Mouse (Mus musculus): Measurements from ENCODE around the gene Rnf212b.

Rnf212b gene

DNA sequence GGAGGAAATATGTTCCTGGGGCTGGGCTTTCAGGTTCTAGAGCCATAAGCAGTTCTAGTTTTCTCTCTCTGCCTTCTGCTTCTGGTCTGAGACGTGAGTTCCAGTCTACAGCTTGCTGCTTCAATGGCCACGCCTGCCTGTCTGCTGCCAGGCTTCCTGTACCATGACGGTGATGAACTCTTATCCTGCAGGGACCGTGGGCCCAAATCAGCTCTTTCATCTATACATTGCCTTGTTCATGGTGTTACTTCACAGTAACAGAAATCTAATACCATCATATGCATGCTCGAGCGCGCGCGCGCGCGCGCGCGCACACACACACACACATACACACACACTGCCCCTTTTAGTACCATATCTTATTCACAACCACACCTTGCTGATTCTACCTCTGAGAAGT, 17.2 kb upstream of the Rnf212b start:
- no peak for DNase-seq (ENCODE audit: low read depth)

- DNase-seq (ENCODE audit: low read depth): no peak
These were observed 14.3 kb upstream of the Rnf212b start for GRCm38 (mm10) chr14:54799686-54800085.

DNA sequence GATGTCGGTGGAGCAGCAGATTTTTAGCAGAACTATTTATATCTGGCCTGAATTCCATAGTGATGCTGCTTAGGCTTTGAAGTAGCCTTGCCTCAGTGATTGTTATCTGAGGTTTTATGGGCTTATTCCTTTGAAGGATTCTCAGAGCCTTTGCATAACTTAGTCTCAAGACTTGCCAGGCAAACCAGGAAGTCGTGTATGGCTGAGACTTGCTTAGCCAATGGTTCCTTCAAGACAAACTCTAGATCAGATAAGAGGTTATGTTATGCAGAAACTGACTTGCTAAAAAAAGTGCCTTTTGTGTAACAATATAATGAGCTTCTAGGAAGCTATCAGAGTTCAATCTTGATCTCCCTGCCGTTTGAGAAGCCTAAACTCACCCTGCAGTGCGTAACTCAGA, 11.5 kb upstream of the Rnf212b start:
- DNase-seq (ENCODE audit: low read depth): no peak

DNA sequence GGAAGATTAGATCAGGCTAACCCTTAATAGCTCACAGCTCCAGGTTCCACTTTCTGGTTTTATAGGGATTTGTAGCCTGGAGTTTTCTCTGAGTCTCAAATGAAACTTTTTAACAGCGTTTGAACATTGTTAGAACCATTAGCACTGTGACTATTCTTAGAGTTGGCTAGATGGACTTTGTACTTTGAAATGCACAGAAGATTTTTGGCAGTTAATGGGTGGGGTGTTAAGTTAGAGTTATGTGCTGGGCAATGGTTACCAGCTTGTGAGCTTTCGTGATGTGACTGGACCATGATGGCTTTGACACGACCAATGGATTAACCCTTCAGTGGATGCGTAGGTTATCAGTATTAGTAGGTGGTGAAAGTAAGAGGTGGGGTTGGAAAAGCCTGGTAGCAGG, 7.8 kb upstream of the Rnf212b start:
- DNase-seq (ENCODE audit: low read depth): no peak

DNA sequence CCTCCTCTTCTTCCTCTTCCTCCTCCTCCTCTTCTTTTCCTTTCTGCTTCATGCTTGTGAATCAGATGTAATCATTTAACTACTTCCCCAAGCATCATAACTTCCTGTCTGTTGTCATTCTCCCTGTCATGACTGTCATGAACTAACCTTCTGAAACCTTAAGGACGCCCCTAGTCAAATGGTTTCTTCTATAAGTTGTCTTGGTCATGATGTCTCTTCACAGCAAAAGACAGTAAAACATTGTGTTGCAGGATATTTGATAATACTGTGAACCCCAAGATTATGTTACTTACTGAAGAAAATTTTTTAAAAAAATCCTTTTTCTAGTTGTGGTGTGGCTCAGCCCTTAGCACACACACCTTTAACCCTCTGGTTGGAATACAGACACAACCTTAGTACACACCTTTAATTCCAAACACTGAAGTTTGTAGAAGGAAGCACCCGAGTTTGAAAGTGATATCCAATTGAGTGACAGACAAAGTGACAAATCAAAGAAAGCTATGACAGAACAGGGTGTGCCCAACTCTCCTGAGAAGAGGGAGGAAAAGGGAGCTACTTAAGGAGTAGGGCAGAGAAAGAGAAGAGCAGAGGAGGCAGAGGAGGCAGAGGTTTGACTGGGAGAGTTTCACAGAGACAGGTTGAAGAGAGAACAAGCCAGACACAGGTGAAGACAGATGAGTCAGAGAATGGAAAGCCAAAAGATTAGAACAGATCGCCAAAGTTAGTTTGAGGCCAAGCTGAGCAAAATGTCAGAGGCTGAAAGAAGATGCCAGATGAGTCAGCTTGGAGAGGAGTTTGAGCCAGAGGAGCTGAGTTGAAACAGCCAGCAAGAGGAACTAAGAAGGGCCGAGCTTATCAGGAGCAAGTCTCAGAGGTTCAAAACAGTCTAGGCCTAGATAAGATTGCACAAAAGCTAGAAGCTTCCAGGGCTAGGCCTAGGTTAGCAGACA, 4.9 kb upstream of the Rnf212b start:
- DNase-seq (ENCODE audit: low read depth): peak; percentile 52

DNA sequence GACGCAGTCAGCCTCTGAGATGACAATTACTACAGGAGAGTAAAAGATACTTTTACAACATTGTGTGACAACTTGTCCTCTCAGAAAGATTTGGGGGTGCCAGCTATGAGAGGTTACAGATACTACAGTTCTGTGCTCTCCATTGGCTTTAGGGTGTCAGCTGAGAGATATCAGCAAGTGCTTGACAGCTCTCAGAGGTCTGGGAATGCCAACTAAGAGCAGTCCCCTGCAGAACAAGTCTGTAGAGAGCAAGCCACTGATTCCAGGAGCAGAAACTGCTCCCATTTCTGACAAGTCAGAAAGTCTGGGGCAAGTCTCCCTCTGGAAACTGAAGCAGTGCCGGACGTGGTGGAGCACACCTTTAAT, 4.3 kb upstream of the Rnf212b start:
- DNase-seq (ENCODE audit: low read depth): no peak

DNA sequence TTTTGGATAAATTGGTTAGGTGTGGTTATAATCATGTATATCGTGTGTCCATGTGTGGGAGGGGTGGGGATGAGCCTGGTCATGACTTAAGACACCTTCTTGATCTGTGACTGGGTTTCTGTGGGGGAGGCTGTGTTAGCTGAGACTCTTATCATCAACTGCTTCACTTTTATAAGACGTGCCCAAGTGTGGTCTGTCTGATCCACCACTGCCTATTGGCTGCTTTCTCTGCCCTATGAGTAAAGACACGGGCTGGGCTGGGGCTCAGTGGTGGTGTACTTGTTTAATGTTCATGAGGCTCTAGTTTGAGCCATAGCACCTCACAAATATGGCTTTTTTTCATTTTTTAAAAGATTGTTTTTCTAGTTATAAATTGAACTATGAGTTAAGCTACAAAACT, 1.8 kb downstream of the Rnf212b start:
- DNase-seq (ENCODE audit: low read depth): no peak

DNA sequence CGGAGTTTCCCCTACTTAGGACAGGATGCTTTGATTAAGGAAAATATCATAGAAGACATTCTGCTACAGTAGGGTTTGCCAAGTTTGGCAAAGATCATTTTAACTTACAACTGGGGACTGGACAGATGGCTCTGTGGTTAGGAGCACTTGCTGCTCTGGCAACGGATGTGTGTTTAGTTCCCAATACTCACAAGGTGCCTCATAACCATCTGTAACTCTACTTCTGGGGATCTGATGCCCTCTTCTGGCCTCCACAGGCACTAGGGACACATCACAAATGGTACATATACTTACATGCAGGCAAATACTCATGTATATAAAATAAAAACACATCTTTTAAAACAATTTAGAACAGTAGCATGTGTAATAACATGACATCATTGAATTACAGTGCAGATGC, 3.9 kb downstream of the Rnf212b start:
- peak; percentile 46 for DNase-seq (ENCODE audit: low read depth)

DNA sequence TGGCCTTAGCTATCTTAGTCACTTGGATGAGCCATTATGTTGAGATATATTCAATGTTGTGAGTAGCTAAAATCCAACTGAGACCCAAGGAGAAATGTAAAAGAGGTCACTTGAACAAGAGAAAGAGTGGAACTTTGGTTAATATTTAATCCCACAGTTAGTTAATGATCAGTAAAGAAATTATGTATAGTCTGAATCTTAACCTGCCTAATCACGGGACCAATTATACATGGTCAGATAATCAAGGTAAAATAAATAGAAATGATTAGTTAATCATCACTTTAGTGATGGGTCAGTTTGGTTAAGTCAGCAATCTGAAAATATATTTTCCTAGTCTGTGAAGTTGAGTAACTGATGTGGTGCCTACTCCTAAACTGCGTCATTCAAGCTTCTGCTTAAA, 8.4 kb downstream of the Rnf212b start:
- no peak for DNase-seq (ENCODE audit: low read depth)

DNA sequence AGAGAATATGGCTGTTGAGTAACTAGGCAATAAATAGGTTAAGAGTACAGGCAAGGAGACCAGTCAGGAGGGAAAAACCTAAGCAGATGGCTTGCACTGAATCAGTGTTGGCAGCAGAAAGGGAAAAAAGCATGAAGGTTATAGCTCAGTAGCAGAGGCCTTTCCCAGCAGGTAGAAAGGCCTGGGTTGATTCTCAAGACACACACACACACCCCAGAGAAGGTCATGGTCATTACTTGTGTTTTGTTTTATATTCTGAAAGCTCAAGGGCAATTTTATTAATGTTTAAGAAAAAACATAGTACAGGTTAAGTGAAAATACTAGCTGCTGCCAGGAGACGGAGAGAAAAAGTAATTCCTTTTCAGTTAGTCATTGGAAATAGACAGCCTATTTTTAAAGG, 9.8 kb downstream of the Rnf212b start:
- no peak for DNase-seq (ENCODE audit: low read depth)

DNA sequence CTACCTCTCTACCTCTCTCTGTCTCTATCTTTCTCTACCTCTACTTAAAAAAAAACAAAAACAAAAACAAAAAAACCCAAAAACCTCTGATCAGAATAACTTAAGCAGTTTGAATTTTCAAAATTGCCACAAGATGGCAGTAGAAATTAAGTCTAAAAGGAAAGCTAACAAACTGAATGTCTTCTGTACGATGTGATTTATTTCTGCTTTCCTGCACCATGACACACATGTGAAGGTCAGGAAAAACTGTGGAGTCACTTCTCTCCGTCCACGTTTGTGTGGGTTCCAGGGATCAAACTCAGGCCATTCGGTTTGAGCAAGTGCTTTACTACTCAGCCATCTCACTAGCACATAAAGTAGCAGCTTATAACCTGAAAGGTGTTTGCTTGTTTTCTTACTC, 29.5 kb downstream of the Rnf212b start:
- peak; percentile 71 for DNase-seq (ENCODE audit: low read depth)

DNA sequence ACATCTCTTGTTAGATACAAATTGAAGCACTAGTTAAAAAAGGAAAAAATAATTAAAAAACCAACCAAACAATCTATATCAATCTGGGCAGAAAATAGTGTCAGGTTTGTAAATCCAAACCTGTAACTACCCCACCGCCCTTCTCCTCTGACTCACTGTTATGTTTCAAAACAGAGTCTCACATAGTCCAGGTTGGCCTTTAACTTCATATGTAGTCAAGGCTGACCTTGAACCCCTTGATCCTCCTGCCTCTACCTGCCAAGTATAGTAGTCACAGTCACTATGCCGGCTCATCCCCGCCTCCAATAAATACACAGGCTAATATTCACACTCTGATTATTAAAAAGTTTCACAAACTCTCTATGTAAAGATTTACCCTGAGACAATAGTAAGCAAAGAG, 41.8 kb downstream of the Rnf212b start:
- no peak for DNase-seq (ENCODE audit: low read depth)

DNA sequence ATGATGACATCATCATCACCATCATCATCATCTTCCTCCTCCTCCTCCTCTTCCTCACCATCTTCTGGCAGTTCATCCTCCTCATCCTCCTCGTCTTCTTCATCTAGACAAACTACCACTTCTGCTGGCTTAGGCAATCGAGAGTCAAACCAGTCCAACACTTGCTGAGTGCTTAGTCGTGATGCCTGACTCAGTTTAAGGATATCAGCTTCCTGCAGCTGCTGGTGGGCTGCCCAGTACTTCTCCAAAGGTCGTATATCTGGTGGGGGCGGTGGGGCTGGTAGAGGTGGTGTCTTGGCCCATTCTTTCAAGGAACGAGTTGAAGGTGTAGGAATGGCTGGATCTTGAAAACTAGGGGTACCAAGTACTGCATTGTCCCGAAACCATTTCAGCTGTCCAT, 42.8 kb downstream of the Rnf212b start:
- no peak for DNase-seq (ENCODE audit: low read depth)

DNA sequence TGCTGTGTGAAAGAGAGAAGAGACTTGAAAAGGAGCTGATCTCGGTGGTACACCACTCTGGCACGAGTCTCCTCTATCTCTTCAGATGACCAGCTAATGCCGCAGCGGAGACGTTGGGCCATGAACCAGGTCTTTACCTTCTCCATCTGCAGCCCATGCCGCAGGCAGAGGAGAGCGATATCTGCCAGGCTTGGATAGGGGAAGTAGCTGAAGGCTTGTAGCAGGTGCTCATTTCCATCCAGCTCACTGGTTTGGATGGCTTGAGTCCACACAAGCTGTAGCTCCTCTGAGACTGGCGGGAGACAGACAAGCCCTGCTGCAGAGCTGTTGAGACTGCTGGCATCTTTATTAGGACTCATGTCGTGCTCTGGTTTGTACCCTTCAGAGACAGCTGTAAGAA, 44.0 kb downstream of the Rnf212b start:
- no peak for DNase-seq (ENCODE audit: low read depth)

DNA sequence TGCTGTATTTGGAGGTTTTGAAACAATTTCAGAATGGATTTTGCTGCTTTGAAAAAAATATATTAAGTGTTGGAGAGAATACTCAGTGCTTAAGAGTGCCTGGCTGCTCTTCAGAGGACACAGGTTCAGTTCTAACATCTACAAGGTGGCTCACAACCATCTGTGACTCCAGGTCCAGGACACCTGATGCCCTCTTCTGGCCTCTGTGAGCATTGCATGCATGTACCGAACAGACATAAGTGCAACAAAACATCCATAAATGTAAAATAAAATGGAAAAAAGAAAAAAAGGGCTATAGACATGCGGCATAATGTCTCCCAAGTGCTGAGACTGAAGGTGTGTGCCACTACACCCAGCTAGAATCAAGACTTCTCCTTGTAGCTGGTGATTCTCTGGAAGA, 46.6 kb downstream of the Rnf212b start:
- DNase-seq (ENCODE audit: low read depth): peak; percentile 77

- DNase-seq (ENCODE audit: low read depth): peak; percentile 92
These were observed 49.8 kb downstream of the Rnf212b start for GRCm38 (mm10) chr14:54863501-54864312.

DNA sequence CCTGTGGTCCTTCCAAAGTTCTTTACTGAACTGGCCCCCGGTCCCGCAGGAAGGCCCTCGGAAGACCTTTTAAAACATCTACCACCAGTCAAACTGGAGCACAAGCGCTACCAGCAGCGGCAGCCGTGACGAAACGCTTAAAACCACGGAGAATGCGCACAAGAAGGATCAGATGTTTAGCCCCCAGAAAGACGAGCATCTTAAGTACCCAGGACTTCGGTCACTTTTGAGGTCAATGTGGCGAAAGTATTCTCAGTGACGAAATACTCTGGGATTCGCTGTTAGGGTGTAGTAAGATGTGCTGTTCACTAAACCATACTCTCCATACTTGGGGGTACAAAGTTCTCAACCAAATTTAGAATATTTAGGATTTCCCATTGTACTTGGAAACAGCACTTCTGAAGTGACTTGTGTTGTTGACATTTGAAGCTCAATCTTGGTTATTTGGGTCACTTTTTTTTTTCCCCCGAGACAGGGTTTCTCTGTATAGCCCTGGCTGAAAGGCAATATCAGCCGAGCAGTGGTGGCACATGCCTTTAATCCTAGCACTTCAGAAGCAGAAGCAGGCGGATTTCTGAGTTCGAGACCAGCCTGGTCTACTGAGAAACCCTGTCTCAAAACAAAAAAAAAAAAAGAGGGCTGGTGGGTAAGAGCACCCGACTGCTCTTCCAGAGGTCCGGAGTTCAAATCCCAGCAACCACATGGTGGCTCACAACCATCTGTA, 50.5 kb downstream of the Rnf212b start:
- DNase-seq (ENCODE audit: low read depth): no peak

GRCm38 (mm10) chr14:54865626-54866025, 51.7 kb downstream of the Rnf212b start:
- no peak for DNase-seq (ENCODE audit: low read depth)

GRCm38 (mm10) chr14:54866268-54866667, 52.3 kb downstream of the Rnf212b start:
- DNase-seq (ENCODE audit: low read depth): no peak

DNA sequence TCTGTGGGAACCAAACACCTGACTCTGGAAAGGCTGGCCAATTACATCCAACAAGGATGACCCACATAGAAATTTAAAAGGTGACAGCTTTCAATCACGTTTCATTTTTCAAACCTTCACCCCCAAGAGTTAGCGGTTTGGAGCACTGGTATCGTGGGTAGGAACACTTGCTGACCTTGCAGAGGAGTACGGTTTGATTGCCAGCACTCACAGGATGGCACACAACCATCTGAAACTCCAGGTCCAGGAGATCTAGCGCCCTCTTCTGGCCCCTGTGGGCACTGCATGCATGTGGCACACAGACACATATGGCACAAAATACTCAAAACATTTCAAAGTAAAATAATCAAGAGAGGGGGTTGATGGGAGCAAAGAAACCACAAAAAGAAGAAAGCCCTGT, 53.0 kb downstream of the Rnf212b start:
- DNase-seq (ENCODE audit: low read depth): peak; percentile 16

- DNase-seq (ENCODE audit: low read depth): no peak
These were observed 54.1 kb downstream of the Rnf212b start for GRCm38 (mm10) chr14:54868026-54868425.

DNA sequence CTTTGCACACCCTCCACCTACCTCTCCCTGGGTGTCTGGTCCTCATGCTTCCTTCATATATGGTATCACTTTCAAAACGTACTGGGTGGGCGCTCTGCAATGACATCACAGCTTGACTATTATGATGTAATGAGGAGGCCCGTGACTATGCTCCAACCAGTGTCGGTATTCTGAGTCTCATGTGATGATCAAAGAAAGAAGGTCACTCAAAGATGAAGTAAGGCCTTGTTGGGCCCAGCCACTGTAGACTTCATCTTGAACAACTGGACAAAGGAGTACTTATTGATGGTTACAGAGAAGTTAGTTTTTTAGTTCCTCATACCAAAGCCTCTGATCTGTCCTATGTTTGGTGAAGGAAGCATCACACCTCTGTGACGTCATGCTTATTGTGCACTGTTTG, 56.9 kb downstream of the Rnf212b start, which contains the start of gene Homez:
Gene Homez, minus strand, starts transcription at position 101 of the 400 bp plus-strand sequence.
- no peak for DNase-seq (ENCODE audit: low read depth)

Data from NIH3T3 (cell line).